Mouse (Mus musculus): ENCODE measurements around the gene Gabrr1. TPM values are rescaled to one million over a fixed set of nuclear protein-coding genes. Genes with fewer than 3 reads are reported as not detected.
A peak's percentile ranks its signal among the peaks of the same experiment; 100 is the strongest.
"Not testable (repeated sequence)": the region's sequence is repeated elsewhere in the genome, so short reads cannot be mapped to it uniquely, and the experiment has no call there.

The Gabrr1 gene
- 0.09 TPM in 1 of 2 replicates, not detected in the other for polyA plus RNA-seq (2016; fragmentation: Nextera tagmentation; extraction: Ambion mirVana)

DNA sequence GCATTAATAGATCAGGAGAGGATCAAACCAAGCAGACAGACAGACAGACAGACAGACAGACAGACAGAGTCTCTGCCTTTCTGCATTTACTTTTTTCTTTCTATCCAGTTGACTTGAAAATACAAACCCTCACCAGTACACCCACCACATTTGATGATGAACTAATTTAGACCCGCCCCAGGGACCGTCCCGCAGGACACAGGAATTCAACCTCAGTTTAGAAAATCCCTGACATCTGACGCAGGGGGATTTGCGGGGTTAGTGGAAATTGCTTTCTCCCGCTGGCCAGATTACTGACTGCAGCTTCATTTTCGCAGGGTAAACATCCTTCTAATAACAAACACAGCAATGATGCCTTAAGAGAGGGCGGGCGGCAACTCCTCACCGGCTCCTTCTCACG is at the start of gene Gabrr1:
TSS of gene Gabrr1 (plus strand) at position 301 of the 400 bp plus-strand sequence.
- Histone ChIP-seq H3K4me3 (no peak within 1 kb of the TSS), H3K9me3 (no peaks in the 10 kb centered on the region), H3K27ac (no peak within 1 kb of the TSS), H3K27me3 (ENCODE audit: poor library complexity, severe bottlenecking) (no peaks in the 10 kb centered on the region), H3K4me1 (no peaks in the 10 kb centered on the region), H3K36me3 (replicated peaks) (no peaks in the 10 kb centered on the region)
- DNase-seq (ENCODE audit: extremely low spot score, low spot score) = no peak
- WGBS = 76% methylated on average over 11 of the region's 11 CpGs

DNA sequence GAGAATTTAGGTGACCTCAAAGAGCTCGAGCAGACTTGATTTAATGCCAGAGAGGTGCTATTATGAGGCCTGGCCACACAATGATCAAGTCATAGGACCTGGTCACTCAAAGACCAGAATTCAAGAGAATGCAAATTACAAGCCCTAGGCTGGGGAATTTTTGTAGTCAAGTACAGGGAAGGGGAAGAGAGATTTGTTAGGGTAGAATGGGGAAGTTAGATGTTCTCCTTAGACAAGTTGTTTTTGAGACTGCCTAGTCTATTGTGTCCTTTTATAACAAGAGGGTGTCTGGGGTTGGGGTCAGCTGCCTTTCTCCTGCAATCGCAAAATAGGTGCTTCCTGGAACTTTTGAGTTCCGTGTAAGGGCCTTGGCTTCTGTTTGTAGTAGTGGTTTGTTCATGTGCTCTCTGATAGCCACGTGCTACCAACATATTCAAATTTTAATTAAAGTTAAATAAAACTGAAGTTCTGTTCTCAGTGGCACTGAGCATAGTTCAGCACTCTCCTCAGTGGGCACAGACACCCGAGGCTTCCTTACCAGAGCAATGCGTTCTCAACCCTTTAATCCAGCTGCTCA is 33.1 kb upstream of the Gabrr1 start:
- no peak for DNase-seq (ENCODE audit: extremely low spot score, low spot score)
- Histone ChIP-seq H3K27ac (no peak overlapping the region), H3K27me3 (ENCODE audit: poor library complexity, severe bottlenecking) (no peaks in the 10 kb centered on the region), H3K4me1 (no peaks in the 10 kb centered on the region), H3K36me3 (replicated peaks) (no peaks in the 10 kb centered on the region), H3K4me3 (no peak overlapping the region), H3K9me3 (peaks cover 9% of the 10 kb centered on the region)
- WGBS = 84% methylated on average over 6 of the region's 6 CpGs

DNA sequence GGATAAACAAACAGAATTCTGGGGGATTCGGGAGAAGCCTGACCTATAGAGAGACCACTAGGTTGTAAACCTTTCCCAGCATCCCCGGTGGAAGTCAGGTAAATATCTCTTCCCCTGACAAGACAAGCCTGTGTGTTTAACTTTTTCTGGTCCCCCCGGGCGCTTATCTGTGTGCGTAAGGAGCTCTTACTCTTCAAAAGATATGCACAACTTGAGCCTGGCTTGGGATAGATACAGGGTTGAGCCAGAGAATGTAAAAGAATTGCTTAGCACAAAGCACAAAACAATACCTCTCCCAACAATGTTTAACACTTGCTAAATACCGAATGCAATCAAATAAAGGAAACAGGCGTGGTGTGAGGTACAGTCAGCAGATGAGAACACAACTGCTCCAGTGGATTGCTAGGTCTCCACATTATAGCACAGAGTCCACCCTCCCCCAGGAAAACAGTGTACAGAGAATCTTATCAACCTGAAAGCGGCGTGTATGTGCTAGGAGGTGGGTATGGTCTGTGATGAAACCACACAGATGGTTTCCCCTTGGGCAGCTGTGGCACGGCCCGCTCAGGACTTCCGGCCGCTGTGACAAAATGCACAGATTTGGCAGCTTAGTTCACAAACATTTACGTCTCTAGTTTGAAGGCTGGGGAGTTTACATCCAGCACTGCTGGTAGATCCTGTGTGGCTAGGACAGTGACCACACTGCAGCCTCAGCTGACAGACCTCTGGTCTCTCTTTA is 22.4 kb upstream of the Gabrr1 start:
- no peak overlapping the region for H3K27ac ChIP-seq
- 93% methylated on average over 14 of the region's 14 CpGs for WGBS
- no peaks in the 10 kb centered on the region for H3K27me3 ChIP-seq (ENCODE audit: poor library complexity, severe bottlenecking)
- no peak for DNase-seq (ENCODE audit: extremely low spot score, low spot score)
- H3K36me3 ChIP-seq (replicated peaks) = no peaks in the 10 kb centered on the region
- H3K9me3 ChIP-seq = no peaks in the 10 kb centered on the region
- no peak overlapping the region for H3K4me3 ChIP-seq
- no peaks in the 10 kb centered on the region for H3K4me1 ChIP-seq

DNA sequence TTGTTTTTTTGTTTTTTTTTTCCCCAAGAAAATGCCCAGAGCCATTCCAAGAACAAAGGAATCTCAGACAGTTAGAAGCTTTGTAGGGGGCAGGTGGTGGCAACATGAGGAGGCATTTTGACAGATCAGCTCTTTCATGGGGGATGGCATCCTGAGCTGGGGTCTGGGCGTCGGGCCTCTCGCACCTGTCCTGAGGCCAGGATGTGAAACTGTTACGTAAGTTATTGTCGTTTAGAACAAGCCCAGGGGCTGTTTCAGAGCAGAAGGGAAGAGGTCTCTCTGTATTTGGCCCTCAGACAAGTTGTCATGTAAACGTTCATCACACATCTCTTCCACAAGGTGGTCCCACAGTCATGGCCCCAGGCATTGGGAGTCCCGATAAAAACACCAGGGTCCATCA is 21.5 kb upstream of the Gabrr1 start:
- H3K4me1 ChIP-seq = no peaks in the 10 kb centered on the region
- no peak overlapping the region for H3K27ac ChIP-seq
- H3K27me3 ChIP-seq (ENCODE audit: poor library complexity, severe bottlenecking) = no peaks in the 10 kb centered on the region
- DNase-seq (ENCODE audit: extremely low spot score, low spot score) = no peak
- no peaks in the 10 kb centered on the region; the same call in 1 of the 2 replicates for H3K9me3 ChIP-seq
- 90% methylated on average over 7 of the region's 7 CpGs for WGBS
- H3K36me3 ChIP-seq (replicated peaks) = no peaks in the 10 kb centered on the region
- H3K4me3 ChIP-seq = no peak overlapping the region

DNA sequence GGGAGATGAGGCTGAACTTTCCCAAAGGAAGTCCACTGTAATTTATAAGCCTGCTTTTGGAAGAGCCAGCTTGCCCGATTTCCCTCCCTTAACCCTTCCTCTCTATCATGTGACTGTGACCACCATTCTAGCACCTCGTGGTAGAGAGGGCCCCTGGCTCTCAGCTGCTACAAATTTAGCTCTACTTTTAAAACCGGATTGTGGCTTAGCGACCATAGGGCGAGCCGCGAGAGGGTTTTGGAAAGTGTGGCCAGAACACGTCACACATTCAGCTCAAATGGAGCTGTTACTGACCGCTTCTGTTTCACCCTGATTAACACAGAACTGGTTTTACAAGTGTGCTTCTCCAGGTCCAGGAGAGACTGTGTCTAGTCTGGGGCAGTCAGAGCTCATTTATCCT is 21.0 kb upstream of the Gabrr1 start:
- Histone ChIP-seq H3K27ac (no peak overlapping the region), H3K27me3 (ENCODE audit: poor library complexity, severe bottlenecking) (no peaks in the 10 kb centered on the region), H3K4me3 (no peak overlapping the region), H3K9me3 (no peaks in the 10 kb centered on the region; the same call in 1 of the 2 replicates), H3K36me3 (replicated peaks) (no peaks in the 10 kb centered on the region), H3K4me1 (no peaks in the 10 kb centered on the region)
- WGBS = 92% methylated on average over 9 of the region's 9 CpGs
- no peak for DNase-seq (ENCODE audit: extremely low spot score, low spot score)

DNA sequence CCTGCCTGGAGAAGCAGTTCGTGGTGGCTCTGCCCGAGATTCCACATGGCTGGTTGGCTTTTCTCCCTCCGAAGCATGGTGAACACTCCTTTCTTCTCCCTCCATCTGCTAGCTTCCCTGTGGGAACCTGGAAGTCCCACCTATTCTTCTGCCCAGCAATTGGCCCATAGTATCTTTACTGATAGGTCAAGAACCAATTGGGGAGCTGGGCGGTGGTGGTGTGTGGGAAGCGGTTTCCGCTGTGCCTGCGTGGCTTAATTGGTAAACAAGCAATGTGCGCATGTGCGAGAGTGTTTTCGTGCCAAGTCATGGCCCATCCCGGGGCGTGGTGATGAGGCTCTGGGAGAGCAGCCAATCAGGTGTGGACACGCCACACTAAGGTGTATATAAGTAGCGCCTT is 19.5 kb upstream of the Gabrr1 start:
- H3K4me1 ChIP-seq; H3K27ac ChIP-seq; H3K36me3 ChIP-seq (replicated peaks); H3K27me3 ChIP-seq (ENCODE audit: poor library complexity, severe bottlenecking); DNase-seq (ENCODE audit: extremely low spot score, low spot score); H3K9me3 ChIP-seq; H3K4me3 ChIP-seq: not testable (repeated sequence)
- WGBS = 95% methylated on average over 14 of the region's 14 CpGs

DNA sequence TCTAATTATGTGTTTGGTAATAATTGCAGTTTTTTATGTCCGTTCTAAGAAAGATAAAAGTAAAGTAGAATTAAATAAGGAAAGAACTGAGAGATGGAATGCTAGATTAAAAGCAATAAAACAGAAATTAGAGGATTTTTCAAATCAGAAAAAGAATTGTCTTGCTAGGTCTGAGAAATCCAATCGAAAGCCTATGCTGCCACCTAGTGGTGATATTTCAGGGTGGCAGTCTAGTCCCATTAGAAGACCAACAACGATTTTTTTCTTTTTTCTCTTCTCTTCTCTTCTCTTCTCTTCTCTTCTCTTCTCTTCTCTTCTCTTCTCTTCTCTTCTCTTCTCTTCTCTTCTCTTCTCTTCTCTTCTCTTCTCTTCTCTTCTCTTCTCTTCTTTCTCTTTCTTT is 13.2 kb upstream of the Gabrr1 start:
- 7% methylated on average over 3 of the region's 3 CpGs for WGBS
- H3K9me3 ChIP-seq; H3K4me1 ChIP-seq; H3K27ac ChIP-seq; H3K4me3 ChIP-seq; H3K36me3 ChIP-seq (replicated peaks); H3K27me3 ChIP-seq (ENCODE audit: poor library complexity, severe bottlenecking): not testable (repeated sequence)
- peak; percentile 62 for DNase-seq (ENCODE audit: extremely low spot score, low spot score)

DNA sequence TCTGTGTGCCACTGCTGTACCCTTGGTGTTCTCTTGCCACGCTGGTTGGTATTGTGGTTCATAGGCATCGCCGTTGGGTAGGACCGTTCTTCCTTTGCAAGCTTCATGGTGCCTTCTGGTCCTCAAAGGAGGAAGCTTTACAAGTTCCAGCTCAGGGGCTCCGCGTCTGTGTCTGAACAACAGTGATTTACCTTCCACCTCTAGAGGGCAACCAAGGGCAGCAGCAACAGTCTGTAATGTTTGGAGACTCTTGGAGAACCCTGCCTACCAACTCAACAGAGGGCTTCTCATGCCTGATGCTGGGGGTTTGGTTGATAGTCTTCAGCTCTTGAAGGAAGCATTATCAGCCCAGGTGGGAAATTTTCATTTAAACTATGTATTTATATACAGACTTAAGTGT is 7.8 kb upstream of the Gabrr1 start:
- no peaks in the 10 kb centered on the region for H3K9me3 ChIP-seq
- H3K4me1 ChIP-seq = 0 out of 2 replicates have a peak, but pooled peaks cover 3% of the 10 kb centered on the region
- no peak for DNase-seq (ENCODE audit: extremely low spot score, low spot score)
- no peak overlapping the region for H3K4me3 ChIP-seq
- no peak overlapping the region for H3K27ac ChIP-seq
- H3K36me3 ChIP-seq (replicated peaks) = no peaks in the 10 kb centered on the region
- H3K27me3 ChIP-seq (ENCODE audit: poor library complexity, severe bottlenecking) = no peaks in the 10 kb centered on the region
- WGBS = 75% methylated on average over 6 of the region's 6 CpGs

DNA sequence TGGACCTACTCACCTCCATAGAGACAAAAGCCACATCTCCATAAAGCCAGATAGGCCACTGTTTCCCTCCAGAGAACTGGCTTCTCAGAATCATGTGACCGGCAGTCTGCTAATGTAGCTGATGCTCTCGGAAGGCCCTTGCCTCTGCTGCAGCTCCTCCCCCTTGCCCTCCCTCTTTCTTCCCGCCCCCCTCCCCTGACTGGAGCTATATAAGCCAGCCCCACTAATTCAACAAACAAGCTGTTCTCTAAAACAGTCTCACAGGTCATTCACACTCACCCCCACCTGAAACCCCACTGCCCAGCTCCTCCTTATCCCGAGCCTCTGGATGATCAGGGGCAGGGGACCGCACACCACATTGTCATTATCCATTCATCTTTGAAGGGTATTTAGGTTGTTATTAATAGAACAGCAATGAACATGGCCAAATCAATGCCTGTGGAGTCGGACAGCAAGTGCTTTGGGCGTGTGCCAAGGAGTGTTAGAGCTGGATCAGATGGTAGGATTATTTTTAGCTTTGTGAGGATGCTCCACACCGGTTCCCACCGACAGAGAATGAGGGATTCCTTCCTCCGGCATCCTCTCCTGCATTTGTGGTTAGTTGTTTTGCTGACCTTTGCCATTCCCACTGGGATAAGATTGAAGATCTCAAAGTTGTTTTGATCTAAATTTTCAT is 6.8 kb upstream of the Gabrr1 start:
- no peak for DNase-seq (ENCODE audit: extremely low spot score, low spot score)
- Histone ChIP-seq H3K27ac (no peak overlapping the region), H3K36me3 (replicated peaks) (no peaks in the 10 kb centered on the region), H3K4me1 (0 out of 2 replicates have a peak, but pooled peaks cover 3% of the 10 kb centered on the region), H3K27me3 (ENCODE audit: poor library complexity, severe bottlenecking) (no peaks in the 10 kb centered on the region), H3K4me3 (no peak overlapping the region), H3K9me3 (no peaks in the 10 kb centered on the region)
- WGBS = 80% methylated on average over 10 of the region's 10 CpGs

DNA sequence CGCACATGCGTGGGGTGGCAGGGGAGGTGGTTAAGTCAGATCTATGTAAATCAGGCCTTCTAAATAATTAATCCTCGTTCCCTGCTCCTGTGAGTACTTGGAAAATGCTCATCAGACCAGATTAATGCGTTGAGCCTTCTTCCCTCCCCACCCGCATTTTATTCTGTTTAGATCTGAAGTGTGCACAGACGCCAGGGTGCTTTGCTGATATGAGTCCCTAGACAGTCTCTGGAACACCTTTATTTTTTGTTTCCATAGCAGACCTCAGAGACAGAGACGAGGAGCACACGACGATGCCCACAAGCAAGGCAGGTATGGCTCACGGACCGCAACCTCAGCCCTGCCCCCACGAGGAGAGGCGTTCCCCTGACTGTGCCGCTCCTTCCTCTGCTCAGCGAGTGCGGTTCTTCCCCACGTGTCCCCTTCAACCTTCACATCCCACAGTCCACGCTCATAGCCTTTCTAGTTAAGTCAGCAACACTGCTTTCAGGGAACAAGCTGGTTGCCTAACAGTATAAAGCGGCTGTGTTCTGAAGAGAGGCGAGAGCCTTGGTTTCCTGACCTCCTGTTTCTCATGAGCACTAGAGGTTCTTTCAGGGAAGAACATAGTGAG is 14.5 kb downstream of the Gabrr1 start:
- Histone ChIP-seq H3K36me3 (replicated peaks) (no peaks in the 10 kb centered on the region), H3K27me3 (ENCODE audit: poor library complexity, severe bottlenecking) (peaks cover 24% of the 10 kb centered on the region), H3K4me1 (peaks cover 12% of the 10 kb centered on the region), H3K4me3 (no peak overlapping the region), H3K27ac (no peak overlapping the region), H3K9me3 (no peaks in the 10 kb centered on the region)
- WGBS = 46% methylated on average over 20 of the region's 20 CpGs
- no peak for DNase-seq (ENCODE audit: extremely low spot score, low spot score)

DNA sequence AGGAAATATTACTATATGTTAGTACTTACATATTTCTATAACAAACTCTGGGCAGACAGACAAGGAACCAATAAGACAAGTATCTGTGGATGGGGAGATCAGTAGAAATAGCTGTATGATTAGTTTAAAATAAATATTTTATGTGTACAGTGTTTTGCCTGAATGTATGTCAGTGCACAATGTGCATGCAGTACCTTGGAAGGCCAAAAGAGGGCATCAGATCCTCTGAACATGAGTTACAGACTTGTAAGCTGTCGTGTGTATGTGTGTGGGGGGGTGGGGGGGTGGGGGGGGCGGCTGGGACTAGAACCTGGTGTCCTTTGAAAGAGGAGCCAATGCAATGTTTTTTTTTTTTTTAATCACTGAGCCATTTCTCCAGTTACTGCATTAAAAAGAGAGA is 15.5 kb downstream of the Gabrr1 start:
- DNase-seq (ENCODE audit: extremely low spot score, low spot score) = peak; percentile 46
- no peaks in the 10 kb centered on the region for H3K36me3 ChIP-seq (replicated peaks)
- H3K9me3 ChIP-seq = no peaks in the 10 kb centered on the region
- peaks cover 24% of the 10 kb centered on the region for H3K27me3 ChIP-seq (ENCODE audit: poor library complexity, severe bottlenecking)
- H3K27ac ChIP-seq = no peak overlapping the region
- WGBS = 14% methylated on average over 2 of the region's 2 CpGs
- H3K4me1 ChIP-seq = peaks cover 12% of the 10 kb centered on the region
- H3K4me3 ChIP-seq = no peak overlapping the region

DNA sequence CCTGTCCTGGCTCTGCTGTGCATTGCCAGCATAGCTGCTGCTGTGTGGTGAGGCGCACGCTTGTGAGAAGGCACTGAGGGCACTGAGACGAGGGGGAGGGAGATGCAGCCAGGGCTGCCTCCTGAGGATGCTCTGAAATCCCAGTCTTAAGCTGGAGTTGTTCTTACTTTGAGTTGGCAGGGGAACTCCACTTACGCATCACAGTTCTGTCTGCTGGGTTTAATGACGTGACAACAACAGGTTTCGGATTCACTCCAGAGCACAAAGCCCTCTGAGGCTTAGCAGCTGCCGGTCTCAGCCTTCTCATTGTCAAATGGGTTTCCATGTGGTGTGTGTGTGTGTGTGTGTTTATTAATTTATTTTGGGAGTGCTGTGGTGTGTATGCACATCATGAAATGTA is 16.8 kb downstream of the Gabrr1 start:
- H3K4me3 ChIP-seq = no peak overlapping the region
- H3K27ac ChIP-seq = no peak overlapping the region
- no peaks in the 10 kb centered on the region for H3K36me3 ChIP-seq (replicated peaks)
- peaks cover 12% of the 10 kb centered on the region for H3K4me1 ChIP-seq
- no peaks in the 10 kb centered on the region for H3K9me3 ChIP-seq
- DNase-seq (ENCODE audit: extremely low spot score, low spot score) = no peak
- H3K27me3 ChIP-seq (ENCODE audit: poor library complexity, severe bottlenecking) = peaks cover 24% of the 10 kb centered on the region
- 47% methylated on average over 7 of the region's 7 CpGs for WGBS

All from forebrain, embryonic 10.5 days (tissue).